Mouse (Mus musculus): ENCODE data around the gene Mier3.

GRCm38 (mm10) chr13:111725165-111726077, 44.6 kb downstream of the Mier3 start:
- TF ChIP-seq HCFC1 (IDR thresholded peaks at IDR 0.05; ENCODE audit: borderline replicate concordance, insufficient read depth, low read length) (no peak), CHD2 (IDR thresholded peaks at IDR 0.05; ENCODE audit: low read depth, low read length) (no peak), ZC3H11A (IDR thresholded peaks at IDR 0.05; ENCODE audit: borderline replicate concordance, low read depth, low read length) (no peak)

Data from ES-E14 (cell line).